Mouse (Mus musculus) forebrain, embryonic 10.5 days (tissue): ENCODE measurements at regions not wholly inside any gene's neighbourhood (a gene's known extent, or its start where the extent isn't known, plus 50 kb on each side); places are given as distances from the start of the nearest gene placed in this dataset.
A peak's percentile ranks its signal among the peaks of the same experiment; 100 is the strongest.

ENCODE experiments used
- DNase-seq: peaks from one replicate; pipeline ENCODE4 v3.0.0-alpha.2; 2017; ENCODE audit warnings: low spot score; ENCODE audit errors: extremely low spot score
- H3K27ac ChIP-seq: fragments of 300-500 bp; sonication (generic); 2 replicates; pipeline ENCODE4 v1.5.1; 2016; ENCODE audit warnings: mild to moderate bottlenecking
- H3K27me3 ChIP-seq: fragments of 300-500 bp; sonication (generic); 2 replicates; pipeline ENCODE4 v1.6.1; 2016; ENCODE audit warnings: mild to moderate bottlenecking; ENCODE audit not compliant: poor library complexity, severe bottlenecking
- H3K36me3 ChIP-seq: fragments of 300-500 bp; sonication (generic); replicated peaks from 2 replicates; pipeline ENCODE4 v1.6.1; 2016; ENCODE audit warnings: mild to moderate bottlenecking, moderate library complexity
- H3K4me1 ChIP-seq: fragments of 300-500 bp; sonication (generic); 2 replicates; pipeline ENCODE4 v1.6.1; 2016
- H3K4me3 ChIP-seq: fragments of 300-500 bp; sonication (generic); 2 replicates; pipeline ENCODE4 v1.5.1; 2016; ENCODE audit warnings: mild to moderate bottlenecking, moderate library complexity
- H3K9me3 ChIP-seq: fragments of 300-500 bp; sonication (generic); 2 replicates; pipeline ENCODE4 v1.6.1; 2016; ENCODE audit warnings: mild to moderate bottlenecking, moderate library complexity
- WGBS: fragments of 180-500 bp; shearing (Covaris S2); methylation state at CpG from one replicate; pipeline ENCODE4 v1.1.7; 2016; 5-methylcytosine and 5-hydroxymethylcytosine counted together

DNA sequence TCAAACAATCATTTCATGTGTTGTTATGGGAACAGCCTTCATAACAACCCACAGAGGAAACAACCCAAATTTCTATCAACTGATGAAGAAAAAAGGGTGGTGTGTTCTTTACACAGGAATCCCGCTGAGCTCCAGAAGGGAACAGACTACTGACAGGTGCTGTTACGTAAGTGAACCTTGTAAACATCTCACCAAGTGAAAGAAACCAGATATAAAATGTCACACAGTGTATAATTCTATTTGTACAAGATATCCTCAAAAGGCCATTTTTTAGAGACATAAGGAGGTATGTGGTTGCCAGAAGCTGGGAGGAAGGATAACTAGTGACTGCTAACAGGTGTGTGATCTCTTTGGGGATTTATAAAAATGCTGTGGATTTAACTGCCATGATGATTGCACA lies 119.9 kb downstream of the Plod2 start:
- WGBS = 88% methylated on average over 2 of the region's 2 CpGs
- Histone ChIP-seq H3K36me3 (no peaks in the 10 kb centered on the region), H3K4me1 (no peaks in the 10 kb centered on the region), H3K27me3 (no peaks in the 10 kb centered on the region), H3K9me3 (no peaks in the 10 kb centered on the region), H3K27ac (no peak overlapping the region), H3K4me3 (no peak overlapping the region)
- no peak for DNase-seq

DNA sequence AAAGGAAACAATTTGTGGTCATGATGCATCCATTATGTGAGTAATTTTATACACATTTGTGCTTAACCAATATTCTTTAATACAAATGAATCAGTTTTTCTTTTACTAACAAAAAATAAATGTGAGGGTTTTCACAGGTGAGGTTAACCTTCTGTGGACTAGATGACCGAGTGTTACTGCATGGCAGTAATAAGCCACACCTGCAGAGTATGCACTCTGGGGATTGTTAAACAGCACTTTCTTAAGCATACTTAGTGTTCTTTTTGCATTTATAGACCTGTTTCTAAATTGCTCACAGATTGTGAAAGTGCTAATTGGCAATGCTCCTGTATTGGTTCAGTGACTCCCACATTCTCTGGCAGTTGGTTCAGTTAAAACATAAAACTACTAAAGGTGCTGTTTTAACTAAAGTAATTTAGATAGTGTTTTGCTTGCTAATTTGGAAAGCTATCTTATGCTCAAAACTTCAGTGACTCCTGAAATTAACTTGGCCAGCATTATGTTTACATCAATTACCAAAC lies 125.4 kb downstream of the Plod2 start:
- no peak overlapping the region for H3K4me3 ChIP-seq
- no peak for DNase-seq
- H3K4me1 ChIP-seq = no peaks in the 10 kb centered on the region
- 89% methylated on average over 1 of the region's 1 CpGs for WGBS
- no peak overlapping the region for H3K27ac ChIP-seq
- H3K9me3 ChIP-seq = no peaks in the 10 kb centered on the region
- no peaks in the 10 kb centered on the region for H3K27me3 ChIP-seq
- H3K36me3 ChIP-seq = no peaks in the 10 kb centered on the region

DNA sequence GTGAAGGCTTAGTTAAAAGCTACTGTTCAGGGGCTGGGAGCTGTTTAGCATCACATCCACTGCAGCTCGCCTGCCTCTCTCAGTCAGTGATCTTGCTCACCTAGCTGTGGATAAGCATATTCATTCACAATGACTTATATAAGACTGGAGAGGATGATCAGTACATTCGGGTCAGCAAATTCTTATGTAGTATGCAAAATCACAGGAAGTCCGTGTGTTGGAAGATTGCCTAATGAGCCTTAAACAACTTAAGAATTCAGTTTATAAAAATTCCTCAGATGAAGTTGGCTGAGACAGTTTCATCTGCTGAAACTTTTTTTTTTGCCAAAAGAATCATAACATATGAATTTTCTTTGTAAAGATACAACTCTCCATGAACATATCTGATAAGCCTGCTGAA lies 129.9 kb downstream of the Plod2 start:
- no peaks in the 10 kb centered on the region for H3K36me3 ChIP-seq
- H3K27me3 ChIP-seq = no peaks in the 10 kb centered on the region
- no peak overlapping the region for H3K27ac ChIP-seq
- DNase-seq = no peak
- H3K9me3 ChIP-seq = no peaks in the 10 kb centered on the region
- H3K4me3 ChIP-seq = no peak overlapping the region
- H3K4me1 ChIP-seq = no peaks in the 10 kb centered on the region
- 83% methylated on average over 3 of the region's 3 CpGs for WGBS

DNA sequence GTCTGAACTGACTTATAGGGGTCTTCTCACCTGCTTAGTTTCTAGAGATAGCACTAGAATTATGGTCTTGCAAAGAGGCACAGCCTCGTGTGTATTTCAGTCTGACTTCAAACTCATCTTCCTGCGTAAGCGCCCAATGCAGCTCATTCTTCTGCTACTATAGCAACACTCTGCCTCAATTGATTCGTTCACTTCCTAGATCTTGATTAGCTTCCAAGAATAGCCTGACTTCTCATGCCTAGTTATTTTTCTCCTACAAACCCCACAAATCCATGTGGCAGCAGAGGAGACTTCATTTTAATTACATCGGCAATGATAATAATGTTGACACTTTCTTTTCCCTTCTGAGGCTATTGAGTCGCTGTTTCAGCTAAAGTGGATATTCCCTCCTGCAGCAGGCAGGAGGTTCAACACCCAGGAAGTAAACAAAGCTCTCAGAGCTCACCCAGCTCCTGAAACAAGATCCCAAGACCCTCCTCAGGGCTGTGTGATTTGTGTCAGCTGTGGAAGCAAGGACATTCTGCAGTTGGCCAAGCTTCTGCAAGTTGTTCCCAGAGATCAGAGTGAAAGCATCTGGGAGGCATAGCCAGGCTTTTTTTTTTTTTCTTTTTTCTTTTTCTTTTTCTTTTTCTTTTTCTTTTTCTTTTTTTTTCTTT lies 152.5 kb downstream of the Plod2 start:
- Histone ChIP-seq H3K27me3 (no peaks in the 10 kb centered on the region), H3K27ac (no peak overlapping the region), H3K36me3 (no peaks in the 10 kb centered on the region), H3K9me3 (no peaks in the 10 kb centered on the region), H3K4me3 (no peak overlapping the region), H3K4me1 (no peaks in the 10 kb centered on the region)
- 86% methylated on average over 6 of the region's 6 CpGs for WGBS
- no peak for DNase-seq

DNA sequence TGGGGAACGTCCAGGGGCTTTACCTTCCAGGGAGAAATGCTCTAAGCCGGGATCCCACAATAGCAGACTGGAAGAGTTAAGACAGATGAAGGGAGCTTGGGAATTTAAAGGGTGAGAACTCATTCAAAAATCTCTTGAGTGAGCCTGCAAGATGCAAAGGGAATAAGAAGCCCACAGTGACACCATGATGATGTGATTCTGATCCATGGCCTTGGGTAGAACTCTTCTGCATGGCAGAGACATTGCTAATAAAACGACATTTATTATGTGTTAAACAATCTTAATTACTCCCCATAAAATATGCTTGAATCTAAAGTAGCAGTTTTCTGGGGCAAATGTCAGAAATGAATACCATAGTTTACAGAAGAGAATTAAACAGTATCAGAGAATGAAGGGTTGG lies 155.9 kb downstream of the Plod2 start:
- Histone ChIP-seq H3K27me3 (no peaks in the 10 kb centered on the region), H3K4me3 (no peak overlapping the region), H3K4me1 (no peaks in the 10 kb centered on the region), H3K9me3 (no peaks in the 10 kb centered on the region), H3K27ac (no peak overlapping the region), H3K36me3 (no peaks in the 10 kb centered on the region)
- DNase-seq = no peak
- WGBS = 67% methylated on average over 3 of the region's 3 CpGs

DNA sequence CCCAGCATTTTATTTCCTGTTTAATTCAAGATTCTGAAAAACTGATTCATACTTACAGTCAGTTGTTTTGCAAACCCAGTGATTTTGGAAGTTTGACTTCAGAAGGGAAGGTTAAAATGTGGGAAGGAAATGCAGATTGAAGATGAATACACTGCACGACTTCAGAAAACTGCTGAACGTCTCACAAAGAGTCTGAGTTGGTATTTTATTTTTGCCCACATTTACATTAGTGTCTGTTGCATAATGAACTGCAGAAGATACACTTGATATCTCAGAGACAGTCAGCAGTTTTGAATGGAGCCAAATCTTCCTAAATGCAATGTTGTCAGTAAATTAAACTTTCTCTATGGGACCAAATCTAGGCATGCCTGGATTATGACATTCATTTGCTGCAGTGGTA lies 162.7 kb downstream of the Plod2 start:
- no peak overlapping the region for H3K4me3 ChIP-seq
- no peaks in the 10 kb centered on the region for H3K27me3 ChIP-seq
- no peaks in the 10 kb centered on the region for H3K4me1 ChIP-seq
- H3K27ac ChIP-seq = no peak overlapping the region
- no peak for DNase-seq
- WGBS = 91% methylated on average over 2 of the region's 2 CpGs
- H3K9me3 ChIP-seq = no peaks in the 10 kb centered on the region
- H3K36me3 ChIP-seq = no peaks in the 10 kb centered on the region

DNA sequence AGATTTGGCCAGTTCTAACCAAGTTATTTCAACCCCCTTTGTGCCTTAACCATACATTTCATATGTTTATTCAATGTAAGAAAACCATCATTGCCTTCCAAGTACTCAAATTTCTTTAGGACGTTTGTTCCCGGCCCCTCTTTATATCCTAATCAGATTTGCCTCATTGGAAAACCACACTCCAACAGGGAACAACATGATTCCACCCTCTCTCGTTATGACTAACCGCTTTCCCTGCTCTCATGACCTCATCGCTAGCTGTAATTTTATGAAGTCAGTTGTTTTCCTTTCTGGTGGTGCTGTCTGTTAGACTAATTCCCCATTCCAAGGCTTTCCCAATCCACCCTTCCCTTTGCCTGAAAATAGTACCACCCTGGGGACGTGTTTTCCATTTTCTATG lies 165.0 kb downstream of the Plod2 start:
- no peak overlapping the region for H3K27ac ChIP-seq
- H3K4me1 ChIP-seq = no peaks in the 10 kb centered on the region
- WGBS = 89% methylated on average over 6 of the region's 6 CpGs
- H3K4me3 ChIP-seq = no peak overlapping the region
- DNase-seq = no peak
- H3K9me3 ChIP-seq = no peaks in the 10 kb centered on the region
- no peaks in the 10 kb centered on the region for H3K36me3 ChIP-seq
- no peaks in the 10 kb centered on the region for H3K27me3 ChIP-seq

DNA sequence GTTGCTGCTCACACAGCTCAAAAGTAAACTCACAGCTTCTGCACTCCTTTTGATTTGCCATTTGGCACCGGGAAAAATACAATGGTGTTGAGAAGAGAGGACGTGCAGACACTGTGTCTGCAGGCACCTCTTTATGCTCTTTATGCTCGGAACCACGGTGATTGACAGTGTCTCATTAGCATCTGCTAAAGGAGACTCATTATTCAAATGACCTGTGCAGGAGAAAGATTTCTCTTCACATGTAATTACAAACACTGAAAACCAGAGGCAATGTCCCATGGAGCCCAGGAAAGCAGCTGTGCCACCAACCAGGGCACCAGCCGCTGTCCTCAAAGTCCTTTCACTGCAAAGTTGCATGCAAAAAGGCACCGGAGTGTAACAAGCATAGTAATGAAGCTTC lies 175.2 kb downstream of the Plod2 start:
- Histone ChIP-seq H3K27ac (0 out of 2 replicates have a peak overlapping the region, but pooled peaks have one; percentile 20), H3K36me3 (no peaks in the 10 kb centered on the region), H3K4me3 (no peak overlapping the region), H3K27me3 (no peaks in the 10 kb centered on the region), H3K9me3 (no peaks in the 10 kb centered on the region), H3K4me1 (peaks cover 9% of the 10 kb centered on the region)
- no peak for DNase-seq
- 60% methylated on average over 6 of the region's 6 CpGs for WGBS

DNA sequence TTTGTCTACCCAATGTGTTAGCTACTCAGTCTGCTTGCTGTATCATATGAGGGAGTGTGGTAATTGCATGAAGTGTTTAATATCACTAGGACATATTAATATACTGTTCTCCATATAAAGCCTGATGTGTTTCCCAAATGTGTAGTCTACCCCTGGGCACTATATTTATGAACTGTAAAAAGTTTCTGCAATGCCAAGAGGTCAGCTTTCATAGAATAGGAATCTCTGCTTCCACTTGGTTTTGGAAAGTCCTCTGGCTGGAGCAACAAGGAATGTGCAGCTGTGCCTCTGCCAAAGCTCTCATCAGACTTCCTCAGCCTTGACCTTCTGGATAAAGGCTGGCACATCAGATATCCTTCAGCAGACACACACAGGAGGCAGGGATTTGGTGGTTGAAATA lies 176.3 kb downstream of the Plod2 start:
- no peak overlapping the region for H3K4me3 ChIP-seq
- no peak for DNase-seq
- H3K27me3 ChIP-seq = no peaks in the 10 kb centered on the region
- H3K4me1 ChIP-seq = peaks cover 9% of the 10 kb centered on the region
- no peaks in the 10 kb centered on the region for H3K9me3 ChIP-seq
- no peaks in the 10 kb centered on the region for H3K36me3 ChIP-seq
- H3K27ac ChIP-seq = no peak overlapping the region

DNA sequence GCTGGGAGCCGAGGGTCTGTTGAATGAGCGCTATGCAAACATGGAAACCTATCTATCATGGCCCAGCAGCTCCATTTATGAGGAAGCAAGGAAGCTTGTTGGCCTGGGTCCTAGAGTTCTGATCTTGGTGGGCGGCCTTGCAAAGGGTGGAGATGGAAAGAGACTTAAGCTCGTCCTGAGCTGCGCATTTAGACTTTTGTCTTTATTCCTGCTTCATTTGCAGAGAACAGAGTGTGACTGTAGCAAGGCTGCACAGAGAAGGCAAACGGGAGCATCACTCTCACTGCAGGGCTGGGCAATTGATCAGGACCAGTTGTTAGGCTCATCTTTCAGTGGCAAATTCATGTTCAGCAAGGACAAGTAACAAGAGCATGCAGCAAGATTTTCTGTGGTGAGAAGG lies 177.2 kb downstream of the Plod2 start:
- 83% methylated on average over 6 of the region's 6 CpGs for WGBS
- no peak overlapping the region for H3K4me3 ChIP-seq

DNA sequence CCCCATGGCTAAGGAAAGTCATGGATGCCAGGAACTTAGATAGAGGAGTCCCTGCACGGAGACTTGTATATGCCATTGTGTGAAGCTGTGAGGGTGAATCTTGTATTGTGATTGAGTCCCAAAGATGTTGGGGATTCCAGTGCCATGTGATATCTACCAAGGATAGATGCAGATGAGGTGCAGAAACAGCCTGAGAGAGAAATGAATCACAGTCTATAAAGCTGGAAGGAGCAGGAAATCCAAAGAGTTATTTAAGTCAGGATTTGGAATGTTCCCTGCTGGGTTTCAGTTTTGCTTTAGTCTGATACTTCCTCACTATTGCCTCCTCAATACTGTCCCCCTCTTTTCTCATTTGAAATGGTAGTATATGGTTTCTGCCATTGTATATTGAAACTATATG lies 186.8 kb downstream of the Plod2 start:
- H3K36me3 ChIP-seq = no peaks in the 10 kb centered on the region
- DNase-seq = no peak
- H3K9me3 ChIP-seq = no peaks in the 10 kb centered on the region
- H3K27ac ChIP-seq = no peak overlapping the region
- no peaks in the 10 kb centered on the region for H3K4me1 ChIP-seq
- H3K27me3 ChIP-seq = no peaks in the 10 kb centered on the region
- 95% methylated on average over 1 of the region's 1 CpGs for WGBS
- no peak overlapping the region for H3K4me3 ChIP-seq

More for the DNA sequence above, 177.2 kb downstream of the Plod2 start:
- Histone ChIP-seq H3K9me3 (no peaks in the 10 kb centered on the region), H3K36me3 (no peaks in the 10 kb centered on the region), H3K27me3 (no peaks in the 10 kb centered on the region), H3K4me1 (peaks cover 9% of the 10 kb centered on the region), H3K27ac (no peak overlapping the region)
- no peak for DNase-seq

DNA sequence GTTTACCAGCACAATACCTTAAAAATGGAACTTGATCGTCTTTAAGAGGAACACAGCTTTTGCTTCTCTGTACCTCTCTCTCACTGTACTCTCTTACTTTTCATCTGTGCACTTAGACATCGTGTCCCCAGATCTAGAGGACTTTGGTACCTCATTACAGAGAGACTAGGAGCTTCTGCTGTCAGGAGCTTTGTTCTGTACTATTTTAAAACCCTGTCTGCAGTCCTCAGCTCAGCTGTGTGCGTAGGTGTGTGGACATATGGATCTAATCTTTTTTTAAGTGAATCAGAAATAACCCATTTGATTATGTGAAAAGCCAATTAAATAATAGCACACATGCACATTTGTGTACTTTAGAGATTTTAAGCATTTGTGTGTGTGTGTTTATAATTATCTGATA lies 189.4 kb downstream of the Plod2 start:
- no peaks in the 10 kb centered on the region for H3K4me1 ChIP-seq
- H3K27ac ChIP-seq = no peak overlapping the region
- no peak for DNase-seq
- H3K27me3 ChIP-seq = no peaks in the 10 kb centered on the region
- no peak overlapping the region for H3K4me3 ChIP-seq
- no peaks in the 10 kb centered on the region for H3K9me3 ChIP-seq
- WGBS = 88% methylated on average over 3 of the region's 3 CpGs
- H3K36me3 ChIP-seq = no peaks in the 10 kb centered on the region

DNA sequence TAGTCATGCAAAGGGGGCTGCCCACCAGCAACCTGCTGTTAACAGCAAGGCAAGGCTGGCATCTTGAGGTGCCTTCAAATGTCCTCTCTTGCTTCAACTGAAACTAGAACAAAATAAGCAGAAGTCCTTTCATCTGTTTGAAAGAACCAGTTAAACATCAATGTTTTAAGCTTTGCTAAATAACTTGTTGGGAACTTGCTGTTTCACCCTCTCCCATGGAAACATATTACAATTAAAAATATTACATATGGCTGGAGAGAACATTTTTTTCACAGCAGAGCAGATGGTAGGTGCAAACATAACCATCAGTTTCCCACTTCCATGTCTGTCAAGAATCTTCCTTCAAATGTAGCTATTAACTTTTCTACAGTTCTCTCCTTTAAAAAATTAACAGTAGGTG lies 225.5 kb downstream of the Plod2 start:
- Histone ChIP-seq H3K4me1 (no peaks in the 10 kb centered on the region), H3K4me3 (no peak overlapping the region), H3K36me3 (no peaks in the 10 kb centered on the region), H3K27me3 (no peaks in the 10 kb centered on the region), H3K9me3 (no peaks in the 10 kb centered on the region), H3K27ac (no peak overlapping the region)
- DNase-seq = no peak

DNA sequence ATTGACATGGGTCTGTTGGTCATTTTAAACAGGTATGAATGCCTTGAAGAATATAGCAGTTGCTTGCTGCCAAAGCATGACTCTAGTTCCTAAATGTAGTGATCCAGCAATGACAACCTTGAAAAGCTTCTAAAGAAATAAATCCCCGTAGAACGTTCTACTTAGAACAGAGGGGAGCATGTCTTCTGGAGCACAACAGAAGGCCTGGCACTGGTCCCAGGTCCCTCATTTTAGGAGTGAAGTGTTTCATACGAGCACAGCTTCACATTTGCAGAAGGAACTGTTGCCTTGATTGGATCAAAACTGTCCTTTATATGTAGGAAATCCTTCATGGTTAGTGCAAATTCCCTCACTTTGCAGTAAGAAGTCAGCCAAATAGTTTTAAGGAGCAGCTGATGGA lies 226.4 kb downstream of the Plod2 start:
- WGBS = 92% methylated on average over 3 of the region's 3 CpGs
- no peaks in the 10 kb centered on the region for H3K36me3 ChIP-seq
- H3K27me3 ChIP-seq = no peaks in the 10 kb centered on the region
- H3K4me3 ChIP-seq = no peak overlapping the region
- no peak for DNase-seq
- H3K9me3 ChIP-seq = no peaks in the 10 kb centered on the region
- H3K4me1 ChIP-seq = no peaks in the 10 kb centered on the region
- no peak overlapping the region for H3K27ac ChIP-seq
